Mouse (Mus musculus) kidney, postnatal 10 days (tissue): Measurements from ENCODE around the gene Cacng8.

Experiments
- DNase-seq: peaks from one replicate; pipeline ENCODE4 v3.0.0; 2021; ENCODE audit warnings: mixed read lengths

Gene Cacng8

DNA sequence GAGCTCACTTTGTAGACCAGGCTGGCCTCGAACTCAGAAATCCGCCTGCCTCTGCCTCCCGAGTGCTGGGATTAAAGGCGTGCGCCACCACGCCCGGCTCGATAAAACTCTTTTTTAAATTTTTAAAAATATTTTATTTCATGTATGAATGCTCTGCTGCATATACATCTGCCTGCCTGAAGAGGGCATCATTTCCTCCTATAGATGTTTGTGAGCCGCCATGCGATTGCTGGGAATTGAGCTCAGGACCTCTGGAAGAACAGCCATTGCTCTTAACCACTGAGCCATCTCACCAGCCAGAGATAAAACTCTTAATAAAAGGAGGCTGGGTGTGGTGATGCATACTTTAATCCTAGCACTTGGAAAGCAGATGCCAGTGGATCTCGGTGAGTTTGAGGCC is 49.5 kb downstream of the Cacng8 start:
- no peak for DNase-seq

DNA sequence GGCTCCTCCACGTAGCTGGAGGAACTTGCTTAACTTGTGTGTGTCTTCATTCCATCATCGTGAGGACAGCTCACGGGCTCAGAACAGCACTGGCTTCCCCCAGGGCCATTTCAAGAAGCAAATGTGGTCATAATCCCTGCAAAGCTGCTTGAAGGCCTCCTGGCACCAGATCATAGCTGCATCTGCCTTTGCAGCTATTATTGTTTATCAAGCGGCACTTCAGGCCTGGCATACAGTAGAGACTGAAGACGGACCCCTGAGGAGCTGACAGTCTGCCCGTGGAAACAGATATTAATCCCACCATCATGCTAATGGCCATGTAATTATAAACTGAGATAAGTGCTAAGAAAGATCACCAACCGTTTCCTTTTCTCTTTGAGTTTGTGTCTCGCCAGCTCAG is 50.0 kb downstream of the Cacng8 start:
- no peak for DNase-seq

DNA sequence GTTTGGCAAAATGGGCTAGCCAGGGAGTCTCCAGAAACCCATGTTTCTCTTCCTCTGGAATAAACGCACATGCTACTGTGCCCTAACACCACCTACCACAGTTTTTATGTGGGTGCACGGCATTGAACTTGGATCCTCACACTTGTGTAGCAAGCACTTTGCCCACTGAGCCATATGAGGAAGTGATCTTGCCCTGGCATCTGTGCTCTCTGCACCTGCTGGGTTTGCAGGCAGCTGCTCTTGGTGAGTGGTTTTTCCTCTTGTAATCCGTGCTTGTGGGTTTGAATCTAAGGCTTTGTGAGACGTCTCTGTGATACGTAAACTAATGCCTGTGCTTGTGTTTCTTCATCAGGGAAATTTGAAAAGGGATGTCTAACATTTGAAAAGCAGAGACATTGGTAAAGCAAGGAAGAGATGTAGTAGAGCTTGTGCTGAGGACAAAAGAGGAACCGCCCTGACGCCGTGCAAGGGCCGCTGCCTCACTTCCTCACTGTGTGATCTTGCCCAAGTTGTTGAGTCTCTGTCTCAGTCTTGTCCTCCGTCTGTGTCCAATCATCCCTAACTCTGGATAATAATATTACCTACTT is 52.1 kb downstream of the Cacng8 start:
- DNase-seq = no peak

DNA sequence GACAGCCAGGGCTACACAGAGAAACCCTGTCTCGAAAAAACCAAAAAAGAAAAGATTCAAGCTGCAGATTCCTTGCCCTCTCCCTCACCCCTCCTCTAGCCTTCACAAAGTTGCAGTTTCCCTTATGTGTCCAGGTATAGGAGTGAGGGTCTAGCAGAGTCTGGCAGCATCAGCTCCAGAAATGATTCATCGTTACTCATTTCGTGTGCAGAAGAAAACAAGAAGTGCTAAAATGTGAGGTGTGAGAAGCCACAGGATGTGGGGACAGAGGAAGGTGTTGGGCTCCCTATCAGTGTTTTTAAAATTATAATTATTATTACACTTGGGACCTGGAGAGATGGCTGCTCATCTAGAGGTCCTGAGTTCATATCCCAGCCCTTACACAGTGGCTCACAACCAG is 54.2 kb downstream of the Cacng8 start:
- DNase-seq = no peak

DNA sequence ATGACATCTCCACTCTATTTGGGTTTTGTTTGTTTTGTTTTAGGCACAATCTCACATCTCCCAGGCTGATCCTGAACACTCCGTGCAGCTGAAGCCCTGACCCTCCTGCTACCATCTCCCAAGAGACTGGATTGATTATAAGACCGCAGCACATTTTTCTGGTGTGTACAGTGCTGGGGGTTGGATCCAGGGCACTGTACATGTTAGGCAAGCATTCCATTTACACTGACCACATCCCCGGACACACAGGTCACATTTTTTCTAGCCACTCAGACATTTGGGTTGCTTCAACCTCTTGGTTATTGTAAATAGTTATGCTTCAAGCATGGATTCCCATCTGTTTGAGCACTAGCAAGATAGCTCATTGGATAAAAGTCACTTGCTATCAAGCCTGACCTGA is 56.1 kb downstream of the Cacng8 start:
- peak; percentile 9 for DNase-seq

DNA sequence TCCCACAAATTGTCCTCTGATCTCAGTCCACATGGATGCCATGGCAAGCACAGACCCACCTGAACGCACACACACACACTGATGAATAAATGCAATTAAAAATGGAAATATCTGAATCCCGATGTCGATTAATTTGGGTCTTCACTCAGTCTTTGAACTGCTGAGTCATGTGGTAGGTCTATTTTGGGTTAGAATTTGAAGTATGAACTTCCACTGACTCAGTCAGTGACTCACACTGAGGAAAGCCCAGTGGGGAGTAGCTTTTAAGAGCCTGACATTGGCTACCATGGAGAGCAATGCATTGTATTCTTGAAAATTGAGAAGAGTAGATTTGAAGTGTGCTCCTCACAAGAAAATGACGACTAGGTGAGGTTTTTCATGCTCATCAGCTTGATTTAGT is 56.5 kb downstream of the Cacng8 start:
- no peak for DNase-seq

DNA sequence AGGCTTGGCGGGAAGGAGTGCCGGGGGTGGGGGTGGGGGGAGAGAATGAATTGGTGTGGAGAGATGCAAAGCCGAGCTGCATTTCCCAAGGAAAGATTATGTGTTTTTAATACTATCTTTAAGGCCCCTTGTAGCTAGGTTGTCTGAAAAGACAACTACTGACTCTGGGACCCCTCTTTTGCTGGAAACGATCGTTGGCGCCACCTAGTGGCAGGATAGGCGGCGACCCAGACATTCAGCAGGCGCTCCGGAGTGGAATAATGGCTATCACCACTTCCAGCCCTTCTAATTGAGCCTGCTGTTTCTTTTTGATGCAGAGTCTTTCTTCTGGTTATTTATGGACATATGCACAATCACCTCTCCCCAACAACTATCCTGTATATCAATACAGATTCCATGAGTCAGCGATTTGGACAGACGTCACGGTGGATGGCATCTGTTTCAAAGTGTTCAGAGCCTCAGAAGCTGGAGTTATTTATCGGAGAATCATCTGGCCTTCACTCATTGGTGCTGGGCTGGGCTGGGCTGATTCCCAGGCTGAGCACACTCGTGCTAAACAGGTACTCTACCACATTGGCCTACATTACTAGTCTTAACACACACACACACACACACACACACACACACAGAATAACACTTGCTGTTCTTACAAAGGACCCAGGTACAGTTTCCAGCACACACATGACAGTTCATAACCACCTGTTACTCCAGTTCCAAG is 58.4 kb downstream of the Cacng8 start:
- DNase-seq = peak; percentile 87

DNA sequence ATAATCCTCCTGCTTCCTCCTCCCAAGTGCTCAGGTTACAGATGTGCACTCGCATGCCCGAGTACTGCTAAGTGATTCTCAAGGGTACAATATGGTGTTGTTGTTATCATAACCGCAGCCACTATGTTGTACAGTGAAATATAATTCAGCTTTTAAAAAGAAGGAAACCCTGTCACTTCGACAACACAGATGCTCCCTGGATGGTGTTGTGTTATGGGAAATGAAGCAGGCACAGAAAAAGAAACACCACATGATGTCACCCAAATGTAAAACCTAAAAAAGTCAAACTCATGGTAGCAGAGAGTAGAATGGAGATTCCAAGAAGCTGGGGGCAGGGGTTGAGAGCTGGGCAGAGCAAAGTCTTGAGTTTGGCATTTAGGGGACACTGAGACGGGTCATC is 60.2 kb downstream of the Cacng8 start:
- no peak for DNase-seq

DNA sequence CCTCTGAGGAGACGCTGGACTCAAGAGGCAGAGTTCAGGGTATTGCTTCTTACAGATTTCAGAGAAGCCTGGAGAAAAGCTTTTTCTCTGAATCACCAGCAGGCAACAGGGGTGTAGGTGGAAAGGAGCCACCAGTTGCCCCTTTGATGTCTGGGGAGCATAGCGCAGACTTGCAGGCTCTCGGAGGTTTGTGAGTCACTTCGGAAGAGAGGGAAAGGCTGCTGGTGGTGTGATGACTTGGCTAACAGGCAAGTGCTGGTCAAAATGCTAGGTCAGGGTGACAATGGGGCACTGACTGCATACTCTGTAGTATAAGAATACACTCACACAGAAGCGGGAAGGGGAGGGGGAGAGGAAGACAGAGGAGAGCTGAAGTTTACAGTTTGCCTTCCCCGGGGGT is 60.7 kb downstream of the Cacng8 start:
- no peak for DNase-seq

DNA sequence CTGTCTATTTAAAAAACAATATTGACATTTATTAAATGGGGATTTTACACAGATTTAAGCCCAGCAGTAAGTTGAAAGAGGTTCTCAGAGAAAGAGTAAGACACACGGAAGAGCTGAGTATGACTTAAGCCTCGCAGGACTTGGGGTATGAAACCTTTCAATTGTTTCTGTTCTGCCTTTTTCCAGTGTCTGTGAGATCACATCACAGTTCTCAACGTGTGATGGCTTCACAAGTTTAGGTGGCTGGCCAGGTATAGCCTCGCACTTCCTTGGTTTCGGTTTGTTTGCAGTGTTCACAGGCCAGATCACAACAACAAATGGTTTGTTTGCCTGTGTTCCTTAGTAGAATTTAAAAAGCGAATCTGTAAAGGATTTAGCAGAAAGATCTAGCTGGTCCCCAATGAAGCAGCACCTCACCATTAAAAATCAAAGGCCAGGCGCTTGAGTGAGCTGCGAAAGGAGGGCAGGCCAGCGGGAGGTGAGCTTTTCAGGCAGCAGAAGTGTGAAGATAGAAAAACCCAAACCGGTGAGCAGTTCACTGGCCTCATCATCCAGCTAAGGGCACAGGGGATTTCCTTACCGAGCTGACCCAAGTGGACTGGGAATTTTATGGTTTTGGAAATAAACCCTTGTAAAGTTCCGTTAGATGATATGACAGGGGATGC is 62.5 kb downstream of the Cacng8 start:
- DNase-seq = no peak

DNA sequence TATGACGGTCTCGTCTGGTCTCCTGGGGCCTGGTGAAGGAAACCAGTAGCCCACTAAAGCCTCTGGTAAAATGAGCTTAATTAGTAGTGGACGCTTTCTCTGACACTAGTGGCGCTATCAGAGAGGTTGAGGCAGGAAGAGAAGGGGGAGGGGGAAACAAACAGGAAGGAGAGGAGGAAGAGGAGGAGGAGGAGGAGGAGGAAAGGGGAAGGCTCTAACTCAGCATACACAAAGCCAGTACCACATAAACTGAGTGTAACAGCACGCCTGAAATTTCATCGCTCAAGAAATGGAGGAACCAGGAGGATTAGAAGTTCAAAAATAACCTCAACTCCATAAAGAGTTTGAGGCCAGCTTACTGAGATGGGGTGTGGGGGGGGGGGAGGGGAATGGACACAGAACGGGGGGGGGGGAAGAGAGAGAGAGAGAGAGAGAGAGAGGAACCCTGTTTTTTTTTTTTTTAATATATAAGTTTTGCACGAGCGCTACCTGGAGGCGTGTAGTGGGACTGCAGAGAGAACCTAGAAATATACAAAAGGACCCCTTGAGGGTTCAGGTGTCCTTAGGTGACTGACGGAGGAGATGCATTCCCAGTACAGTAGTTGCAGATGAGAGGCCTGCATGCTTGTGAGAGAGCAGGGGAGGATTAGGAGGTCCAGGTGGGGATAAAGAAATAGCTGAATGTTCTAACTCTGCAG is 63.2 kb downstream of the Cacng8 start:
- no peak for DNase-seq

DNA sequence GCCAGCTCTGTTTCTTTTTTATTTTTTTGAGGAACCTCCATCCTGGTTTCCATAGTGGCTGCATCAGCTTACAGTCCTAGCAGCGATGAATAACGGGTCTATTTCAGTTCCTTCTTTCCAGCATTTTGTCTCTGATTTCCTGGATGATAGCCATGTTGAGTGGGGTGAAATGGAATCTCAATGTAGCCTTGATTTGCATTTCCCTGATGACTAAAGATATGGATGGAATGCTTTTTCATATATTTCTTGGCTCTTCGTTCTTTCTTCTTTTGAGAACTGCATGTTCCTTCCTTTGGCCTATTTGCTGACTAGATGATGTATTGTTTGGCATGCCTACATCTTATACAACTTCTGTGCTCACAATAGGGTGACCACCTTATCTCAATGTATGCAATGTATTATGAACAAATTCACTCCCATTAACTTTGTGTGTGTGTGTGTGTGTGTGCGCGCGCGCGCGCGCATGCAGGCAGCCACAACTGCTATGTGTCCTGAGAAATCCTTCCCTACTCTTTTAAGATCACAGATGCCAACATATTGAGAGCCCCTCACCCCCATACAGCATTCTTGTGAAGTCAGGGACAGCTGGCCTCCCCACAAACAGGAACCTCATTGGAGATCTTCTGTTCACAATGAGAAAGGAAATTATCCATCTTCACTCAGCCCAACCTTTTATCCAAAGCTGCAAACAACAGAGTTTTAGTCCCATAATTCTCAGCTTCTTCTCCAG is 66.8 kb downstream of the Cacng8 start:
- no peak for DNase-seq

DNA sequence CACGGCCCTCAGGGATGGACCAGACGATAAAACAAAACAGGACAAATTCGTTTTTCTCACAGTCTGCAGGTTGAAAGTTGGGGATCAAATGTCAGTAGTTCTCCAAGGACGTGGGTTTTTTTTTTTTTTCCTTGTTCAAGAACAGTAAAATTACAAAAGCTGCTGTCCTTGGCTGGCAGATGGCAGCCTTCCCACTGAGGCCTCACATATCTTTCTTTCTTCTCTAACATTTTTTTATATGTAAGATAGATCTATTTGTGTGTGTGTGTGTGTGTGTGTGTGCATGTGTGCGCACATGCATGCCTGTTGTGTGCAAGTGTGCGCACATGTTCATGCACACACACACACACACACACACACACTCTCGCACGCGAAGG is 67.3 kb downstream of the Cacng8 start:
- no peak for DNase-seq

DNA sequence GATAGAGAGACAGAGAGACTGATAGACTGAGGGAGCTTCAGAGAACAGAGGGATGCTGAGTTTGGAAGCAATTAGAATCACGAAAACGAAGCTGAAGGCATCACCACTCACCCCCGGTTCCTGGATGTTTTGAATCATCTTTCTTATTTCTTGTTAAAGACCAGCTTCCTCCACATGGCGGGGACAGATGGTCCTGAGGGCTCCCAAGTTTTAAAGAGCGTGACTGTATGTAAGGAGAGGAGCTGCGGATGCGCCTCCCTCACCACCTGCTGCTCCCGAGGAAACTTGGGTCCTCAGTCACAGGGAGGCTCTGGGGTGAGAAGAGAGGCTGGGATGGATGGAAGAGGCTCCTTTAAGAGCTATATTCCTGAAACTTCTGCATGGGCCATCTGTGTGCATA is 69.8 kb downstream of the Cacng8 start:
- no peak for DNase-seq

DNA sequence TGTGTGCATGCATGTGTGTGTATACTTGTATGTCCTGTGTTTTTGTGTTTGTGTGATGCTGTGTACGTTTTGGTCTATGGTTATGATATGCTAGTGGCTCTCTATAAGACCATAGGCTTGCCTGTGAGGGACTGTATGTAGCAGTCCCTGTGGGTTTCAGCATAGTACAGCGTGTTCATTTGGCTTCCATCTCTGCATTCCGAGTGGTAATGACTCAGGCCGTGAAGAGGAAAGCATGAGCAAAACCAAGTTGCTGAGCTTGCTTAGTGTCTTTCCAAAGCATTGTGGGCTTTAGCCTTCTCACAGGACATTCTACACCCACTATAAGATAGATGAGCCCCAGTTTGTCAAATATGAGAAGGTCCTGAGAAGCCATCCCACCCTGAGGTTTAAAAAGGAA is 72.8 kb downstream of the Cacng8 start:
- DNase-seq = no peak
